Mouse (Mus musculus) thymus, adult 2 months (tissue): ENCODE results near the gene Vmn1r83.

Experiments used
- CTCF ChIP-seq: fragments of 200-500 bp; IDR thresholded peaks from 2 replicates; pipeline ENCODE4 v1.5.1; 2012; ENCODE audit warnings: mild to moderate bottlenecking, control low read depth, low read length, moderate library complexity, borderline replicate concordance; ENCODE audit not compliant: control insufficient read depth, poor library complexity, insufficient read depth; ENCODE audit errors: extremely low read depth
- POLR2A ChIP-seq: fragments of 200-500 bp; IDR thresholded peaks from 2 replicates; pipeline ENCODE4 v1.6.1; 2012; ENCODE audit warnings: mild to moderate bottlenecking, low read length, control low read depth, moderate library complexity; ENCODE audit not compliant: control insufficient read depth, poor library complexity, insufficient read depth; ENCODE audit errors: extremely low read depth

- TF ChIP-seq CTCF (no peak), POLR2A (no peak)
Observed at GRCm38 (mm10) chr7:12369173-12369572, 39.9 kb upstream of the Vmn1r83 start, which contains the start of gene Vmn1r84.
